Mouse (Mus musculus): ENCODE data around the gene Hormad2.

The Hormad2 gene

GRCm38 (mm10) chr11:4446195-4446868, 5.4 kb upstream of the Hormad2 start:
- no peak for DNase-seq (ENCODE audit: low read depth, low spot score)

GRCm38 (mm10) chr11:4442280-4442679, 1.4 kb upstream of the Hormad2 start:
- DNase-seq (ENCODE audit: low read depth, low spot score) = no peak

GRCm38 (mm10) chr11:4438211-4438610, 2.7 kb downstream of the Hormad2 start:
- DNase-seq (ENCODE audit: low read depth, low spot score) = no peak

GRCm38 (mm10) chr11:4437318-4437717, 3.6 kb downstream of the Hormad2 start:
- no peak for DNase-seq (ENCODE audit: low read depth, low spot score)

- DNase-seq (ENCODE audit: low read depth, low spot score) = no peak
These were observed 4.3 kb downstream of the Hormad2 start for GRCm38 (mm10) chr11:4436631-4437030.

GRCm38 (mm10) chr11:4434461-4434860, 6.4 kb downstream of the Hormad2 start:
- DNase-seq (ENCODE audit: low read depth, low spot score) = no peak

GRCm38 (mm10) chr11:4423818-4424217, 17.1 kb downstream of the Hormad2 start:
- DNase-seq (ENCODE audit: low read depth, low spot score) = no peak

- no peak for DNase-seq (ENCODE audit: low read depth, low spot score)
These were observed 18.1 kb downstream of the Hormad2 start for GRCm38 (mm10) chr11:4422494-4423425.

GRCm38 (mm10) chr11:4421933-4422488, 18.9 kb downstream of the Hormad2 start:
- no peak for DNase-seq (ENCODE audit: low read depth, low spot score)

GRCm38 (mm10) chr11:4417986-4418385, 22.9 kb downstream of the Hormad2 start:
- DNase-seq (ENCODE audit: low read depth, low spot score) = no peak

- no peak for DNase-seq (ENCODE audit: low read depth, low spot score)
These were observed 28.6 kb downstream of the Hormad2 start for GRCm38 (mm10) chr11:4412294-4412693.

GRCm38 (mm10) chr11:4404277-4404676, 36.6 kb downstream of the Hormad2 start:
- no peak for DNase-seq (ENCODE audit: low read depth, low spot score)

- no peak for DNase-seq (ENCODE audit: low read depth, low spot score)
These were observed 37.5 kb downstream of the Hormad2 start for GRCm38 (mm10) chr11:4403381-4403780.

- no peak for DNase-seq (ENCODE audit: low read depth, low spot score)
These were observed 39.7 kb downstream of the Hormad2 start for GRCm38 (mm10) chr11:4401251-4401650.

- DNase-seq (ENCODE audit: low read depth, low spot score) = no peak
These were observed 46.7 kb downstream of the Hormad2 start for GRCm38 (mm10) chr11:4394226-4394625.

- no peak for DNase-seq (ENCODE audit: low read depth, low spot score)
These were observed 52.9 kb downstream of the Hormad2 start for GRCm38 (mm10) chr11:4388018-4388417.

- no peak for DNase-seq (ENCODE audit: low read depth, low spot score)
These were observed 58.6 kb downstream of the Hormad2 start for GRCm38 (mm10) chr11:4382321-4382720.

GRCm38 (mm10) chr11:4379857-4380256, 61.0 kb downstream of the Hormad2 start:
- DNase-seq (ENCODE audit: low read depth, low spot score) = no peak

- DNase-seq (ENCODE audit: low read depth, low spot score) = no peak
These were observed 74.5 kb downstream of the Hormad2 start for GRCm38 (mm10) chr11:4366389-4366788.

- no peak for DNase-seq (ENCODE audit: low read depth, low spot score)
These were observed 85.5 kb downstream of the Hormad2 start for GRCm38 (mm10) chr11:4355430-4355829.

- no peak for DNase-seq (ENCODE audit: low read depth, low spot score)
These were observed 88.3 kb downstream of the Hormad2 start for GRCm38 (mm10) chr11:4352637-4353036.

- no peak for DNase-seq (ENCODE audit: low read depth, low spot score)
These were observed 97.0 kb downstream of the Hormad2 start for GRCm38 (mm10) chr11:4343926-4344325.

All from c-Kit-negative CD71-positive TER-119-positive erythroid progenitor cells, embryonic 14.5 days (primary cell).